Mouse (Mus musculus) CD8-positive naive resting alpha-beta T cell, adult 57 days (primary cell): ENCODE measurements around the gene Tsga13. TPM values are rescaled to one million over a fixed set of nuclear protein-coding genes. Genes with fewer than 3 reads are reported as not detected.

Experiments
- total RNA-seq: library from RNA; stranded (reverse); gene quantifications from one replicate; pipeline ENCODE4 v1.2.4, GENCODE M21; 2023

The Tsga13 gene
- total RNA-seq, result 0.61 TPM

DNA sequence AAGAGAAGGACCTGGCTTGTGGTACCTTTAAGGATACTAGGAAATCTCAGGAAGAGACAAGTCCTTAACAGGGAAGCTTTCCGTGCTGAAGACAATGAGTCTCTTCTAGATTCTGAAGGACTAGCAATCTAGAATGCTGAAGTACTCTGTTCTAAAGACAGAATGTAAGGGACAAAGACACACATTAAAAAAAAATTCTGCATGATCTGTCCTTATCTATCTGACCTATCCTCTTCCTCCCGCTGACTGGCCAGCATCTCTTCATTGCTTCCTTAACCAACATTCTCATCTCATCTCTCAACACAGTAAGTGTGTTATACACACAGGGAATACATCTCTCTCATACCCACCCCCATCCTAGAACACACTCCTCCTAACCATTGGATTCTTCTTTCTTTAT, at the start of gene Tsga13:
Tsga13 (minus strand) TSS at position 101 of the 400 bp plus-strand sequence.

GRCm38 (mm10) chr6:30958736-30959540, 43.6 kb upstream of the Tsga13 start, which contains the start of gene Klf14:
Gene Klf14 (minus strand): TSS chr6:30959078.

DNA sequence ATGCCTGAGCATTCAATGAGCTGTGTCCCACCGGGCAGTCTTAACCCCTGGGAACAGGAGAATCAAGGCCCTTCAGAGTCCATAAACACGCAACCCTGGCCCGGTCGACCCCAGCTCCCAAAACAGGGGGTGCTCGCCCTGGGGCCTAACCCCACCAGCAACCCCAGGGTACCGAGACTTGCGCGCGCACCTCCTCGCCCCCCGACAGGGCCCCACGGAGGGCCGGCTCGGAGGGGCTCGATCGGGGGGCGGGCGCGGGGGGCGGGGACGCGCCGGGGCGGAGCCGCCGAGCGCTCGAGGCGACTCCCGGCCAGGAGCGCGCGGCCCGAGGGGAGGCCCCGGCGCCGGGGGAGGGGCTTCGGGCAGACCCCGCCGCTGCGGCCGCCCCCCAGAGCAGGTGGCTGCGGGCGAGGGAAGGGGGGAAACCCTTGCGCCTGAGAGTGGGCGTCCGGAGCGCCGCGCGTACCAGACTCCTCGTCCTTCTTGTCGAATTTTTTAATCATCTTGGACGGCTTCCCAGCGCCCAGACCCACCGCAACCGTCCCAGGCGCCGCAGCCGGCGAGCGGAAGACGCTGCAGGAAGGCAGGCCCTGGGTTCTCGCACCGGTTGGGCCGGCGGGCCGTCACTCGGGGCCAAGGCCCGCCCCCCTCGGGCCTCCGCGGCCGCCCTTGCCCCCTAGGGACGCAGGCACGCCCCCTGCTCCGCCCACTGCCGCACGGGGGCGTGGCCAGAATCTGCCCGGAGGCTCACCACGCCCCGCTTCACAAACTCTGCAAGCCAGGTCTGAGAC, 19.0 kb downstream of the Tsga13 start, which contains the start of gene Copg2:
Copg2 (minus strand) TSS at position 600 of the 791 bp plus-strand sequence.

Other genes with a start within 250 kb of the Tsga13 start
- 8.8 TPM for gene Cep41, start 221.8 kb downstream of the Tsga13 start, total RNA-seq
- gene Mest, start 192.0 kb downstream of the Tsga13 start, total RNA-seq, result not detected
- gene Copg2, start 18.8 kb downstream of the Tsga13 start, total RNA-seq, result 20.1 TPM
- gene Klf14, start 43.5 kb upstream of the Tsga13 start, total RNA-seq, result not detected